Mouse (Mus musculus) urinary bladder, postnatal 25 days (tissue): Measurements from ENCODE around the gene Ltb4r2.

Experiments
- DNase-seq: peaks from one replicate; pipeline ENCODE4 v3.0.0; 2022; ENCODE audit warnings: low spot score

Ltb4r2 gene

GRCm38 (mm10) chr14:55761163-55761562 is at the start of gene Ltb4r2:
Gene Ltb4r2 (plus strand): TSS chr14:55761428.
- DNase-seq = no peak

- no peak for DNase-seq
Measured at GRCm38 (mm10) chr14:55711786-55712185, 49.4 kb upstream of the Ltb4r2 start.

- peak; percentile 52 for DNase-seq
Measured at GRCm38 (mm10) chr14:55713007-55713728, 48.1 kb upstream of the Ltb4r2 start.

GRCm38 (mm10) chr14:55713729-55714122 is 47.5 kb upstream of the Ltb4r2 start, which contains the start of gene Tgm1:
Gene Tgm1 (minus strand): TSS chr14:55713926.
- DNase-seq = no peak

GRCm38 (mm10) chr14:55714893-55715292 is 46.3 kb upstream of the Ltb4r2 start:
- DNase-seq = no peak

- no peak for DNase-seq
Measured at GRCm38 (mm10) chr14:55716271-55716670, 45.0 kb upstream of the Ltb4r2 start.

GRCm38 (mm10) chr14:55716884-55717283 is 44.3 kb upstream of the Ltb4r2 start:
- DNase-seq = no peak

- no peak for DNase-seq
Measured at GRCm38 (mm10) chr14:55719737-55720136, 41.5 kb upstream of the Ltb4r2 start.

- DNase-seq = no peak
Measured at GRCm38 (mm10) chr14:55720666-55721065, 40.6 kb upstream of the Ltb4r2 start.

- DNase-seq = no peak
Measured at GRCm38 (mm10) chr14:55721076-55721475, 40.2 kb upstream of the Ltb4r2 start.

- DNase-seq = peak; percentile 93
Measured at GRCm38 (mm10) chr14:55721700-55722437, 39.4 kb upstream of the Ltb4r2 start, which contains the start of gene Rabggta. Gene Rabggta (minus strand): TSS chr14:55722263.

GRCm38 (mm10) chr14:55722438-55722945 is 38.7 kb upstream of the Ltb4r2 start:
- no peak for DNase-seq

GRCm38 (mm10) chr14:55723433-55723832 is 37.8 kb upstream of the Ltb4r2 start:
- DNase-seq = no peak

GRCm38 (mm10) chr14:55724411-55724871 is 36.8 kb upstream of the Ltb4r2 start:
- DNase-seq = no peak

- DNase-seq = no peak
Measured at GRCm38 (mm10) chr14:55726261-55726660, 35.0 kb upstream of the Ltb4r2 start.

- DNase-seq = no peak
Measured at GRCm38 (mm10) chr14:55727889-55728685, 33.1 kb upstream of the Ltb4r2 start.

GRCm38 (mm10) chr14:55730116-55730515 is 31.1 kb upstream of the Ltb4r2 start:
- no peak for DNase-seq

GRCm38 (mm10) chr14:55730531-55731032 is 30.6 kb upstream of the Ltb4r2 start:
- no peak for DNase-seq

- no peak for DNase-seq
Measured at GRCm38 (mm10) chr14:55733889-55734288, 27.3 kb upstream of the Ltb4r2 start.

- no peak for DNase-seq
Measured at GRCm38 (mm10) chr14:55734869-55735268, 26.4 kb upstream of the Ltb4r2 start.

GRCm38 (mm10) chr14:55735334-55735733 is 25.9 kb upstream of the Ltb4r2 start:
- DNase-seq = no peak

- no peak for DNase-seq
Measured at GRCm38 (mm10) chr14:55735758-55736157, 25.5 kb upstream of the Ltb4r2 start.
